Comparison of ENCODE assay signal across 12 mouse cellular contexts in genomic region chr10:86368811-86369210, GRCm38 (mm10).
A peak's percentile ranks its signal among the peaks of the same experiment; 100 is the strongest.
DNase-seq lines count a peak whose midpoint lies in the region; ATAC-seq and TF ChIP-seq lines count a peak whose summit lies in the region.
"Had no signal": no experiment of that assay in that cellular context is flagged by ENCODE, and none has a peak within 500 bp of the region (broad histone marks: within the 10 kb centered on the region; RNA-seq: fewer than 3 reads in every experiment).

No protein-coding gene starts in this region.

- no peak overlapping the region for H3K27ac ChIP-seq in kidney, adult 2 months (ENCODE audit: insufficient read depth, low read depth, low read length)
- H3K27ac ChIP-seq in lung, embryonic 16.5 days (ENCODE audit: low read length), result no peak overlapping the region
- H3K27ac ChIP-seq: embryonic facial prominence, embryonic 15.5 days; hindbrain, embryonic 10.5 days had no signal

- no peaks in the 10 kb centered on the region for H3K9me3 ChIP-seq in lung, embryonic 16.5 days (ENCODE audit: control insufficient read depth, low read length)
- H3K9me3 ChIP-seq: embryonic facial prominence, embryonic 15.5 days; hindbrain, embryonic 10.5 days had no signal

- DNase-seq in adrenal gland, postnatal 14 days, result peak; percentile 63
- DNase-seq in heart, adult 8-10 months (ENCODE audit: low spot score), result peak; percentile 70
- peak; percentile 91 for DNase-seq in kidney, adult 2 months
- no peak for DNase-seq in embryo, embryonic 10 days (ENCODE audit: low spot score)
- DNase-seq: cerebellum, adult 11-12 months; midbrain, embryonic 14.5 days; thymus, adult 2 months had no signal

- 34% methylated on average over 12 of the region's 12 CpGs for WGBS in kidney, adult 2 months
- 32% methylated on average over 12 of the region's 12 CpGs for WGBS in lung, embryonic 16.5 days

- peak overlapping the region; percentile 18 for H3K4me2 ChIP-seq in lung, embryonic 16.5 days (ENCODE audit: low read depth, low read length)
- H3K4me2 ChIP-seq: embryonic facial prominence, embryonic 15.5 days had no signal

- no peaks in the 10 kb centered on the region for H3K27me3 ChIP-seq in kidney, adult 2 months (replicated peaks; ENCODE audit: control insufficient read depth, insufficient read depth, low read length)
- H3K27me3 ChIP-seq in lung, embryonic 16.5 days (ENCODE audit: control insufficient read depth, insufficient read depth, low read depth, low read length), result no peaks in the 10 kb centered on the region
- H3K27me3 ChIP-seq: embryonic facial prominence, embryonic 15.5 days had no signal

- H3K9ac ChIP-seq in lung, embryonic 16.5 days (ENCODE audit: low read length), result no peak overlapping the region
- H3K9ac ChIP-seq: embryonic facial prominence, embryonic 15.5 days had no signal

- TF ChIP-seq CTCF in kidney, adult 2 months (conservative IDR thresholded peaks at IDR 0.05; ENCODE audit: insufficient read depth, insufficient read length, low read depth, low read length), result no peak

- no peaks in the 10 kb centered on the region for H3K36me3 ChIP-seq in kidney, adult 2 months (ENCODE audit: control insufficient read depth, insufficient read depth, low read length)
- no peaks in the 10 kb centered on the region for H3K36me3 ChIP-seq in lung, embryonic 16.5 days (ENCODE audit: control insufficient read depth, insufficient read depth, low read length)
- H3K36me3 ChIP-seq: embryonic facial prominence, embryonic 15.5 days; hindbrain, embryonic 10.5 days had no signal

- TF ChIP-seq POLR2A in kidney, adult 2 months (IDR thresholded peaks at IDR 0.05; ENCODE audit: low read depth, low read length), result no peak

- H3K4me1 ChIP-seq in kidney, adult 2 months (ENCODE audit: control insufficient read depth, insufficient read depth, low read length), result peaks cover 7% of the 10 kb centered on the region
- H3K4me1 ChIP-seq in lung, embryonic 16.5 days (replicated peaks; ENCODE audit: control insufficient read depth, insufficient read depth, low read length), result peaks cover 34% of the 10 kb centered on the region

- no peak overlapping the region for H3K4me3 ChIP-seq in kidney, adult 2 months (ENCODE audit: insufficient read depth, low read depth, low read length)
- no peak overlapping the region for H3K4me3 ChIP-seq in lung, embryonic 16.5 days (ENCODE audit: low read length)
- H3K4me3 ChIP-seq: embryonic facial prominence, embryonic 15.5 days; hindbrain, embryonic 10.5 days had no signal

- peak; percentile 81 for ATAC-seq in lung, embryonic 16.5 days (ENCODE audit: low read depth)
- no peak for ATAC-seq in activated CD4-positive, CD25-positive, alpha-beta regulatory T cell, adult 4 months
- no peak for ATAC-seq in megakaryocyte-erythroid progenitor cell, adult 5-6 weeks (replicated peaks; ENCODE audit: low FRiP score, low TSS enrichment, poor library complexity, severe bottlenecking)
